Mouse (Mus musculus): ENCODE measurements at regions not wholly inside any gene's neighbourhood (a gene's known extent, or its start where the extent isn't known, plus 50 kb on each side); places are given as distances from the start of the nearest gene placed in this dataset.

DNA sequence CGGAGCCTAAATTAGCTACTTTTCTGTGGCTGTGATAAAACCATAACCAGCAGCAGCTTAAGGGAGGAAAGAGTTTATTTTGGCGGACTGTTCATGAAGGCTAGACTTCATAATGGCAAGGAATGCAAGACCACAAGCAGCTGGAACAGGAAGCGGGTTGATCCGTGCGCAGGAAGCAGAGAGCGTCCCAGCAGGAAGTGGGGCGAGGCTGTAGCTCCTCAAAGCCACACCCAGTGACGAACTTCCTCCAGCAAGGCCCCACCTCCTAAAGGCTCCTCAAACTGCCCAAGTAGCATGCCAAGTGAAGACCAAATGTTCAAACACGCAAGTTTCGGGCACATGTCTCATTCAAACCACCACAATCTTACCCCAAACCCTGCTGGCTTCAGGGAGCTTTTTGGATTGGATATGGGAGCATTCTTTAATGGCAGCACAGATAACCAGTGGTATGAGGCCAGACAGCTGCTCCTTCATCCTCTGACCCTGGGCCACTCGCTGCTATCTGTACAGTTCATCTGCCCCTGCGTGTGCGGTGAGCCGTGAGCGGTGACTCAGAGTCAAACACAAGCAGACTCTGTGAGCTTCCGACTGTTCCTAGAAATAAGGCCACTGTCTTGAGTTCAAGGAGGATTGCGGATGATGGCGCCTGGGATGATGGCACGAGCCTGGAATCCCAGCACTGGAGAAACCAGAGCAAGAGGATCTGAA is 109.8 kb downstream of the Kctd15 start:
- 87% methylated on average over 19 of the region's 19 CpGs for WGBS
- Histone ChIP-seq H3K9me3 (peaks cover 3% of the 10 kb centered on the region; the same call in 1 of the 2 replicates), H3K27ac (no peak overlapping the region), H3K4me2 (no peak overlapping the region), H3K9ac (no peak overlapping the region), H3K4me1 (peaks cover 3% of the 10 kb centered on the region; the same call in 1 of the 2 replicates), H3K4me3 (no peak overlapping the region), H3K36me3 (no peaks in the 10 kb centered on the region), H3K27me3 (no peaks in the 10 kb centered on the region)
- ATAC-seq (ENCODE audit: insufficient number of reproducible peaks, insufficient read depth, low FRiP score, low TSS enrichment, low read depth) = no peak

DNA sequence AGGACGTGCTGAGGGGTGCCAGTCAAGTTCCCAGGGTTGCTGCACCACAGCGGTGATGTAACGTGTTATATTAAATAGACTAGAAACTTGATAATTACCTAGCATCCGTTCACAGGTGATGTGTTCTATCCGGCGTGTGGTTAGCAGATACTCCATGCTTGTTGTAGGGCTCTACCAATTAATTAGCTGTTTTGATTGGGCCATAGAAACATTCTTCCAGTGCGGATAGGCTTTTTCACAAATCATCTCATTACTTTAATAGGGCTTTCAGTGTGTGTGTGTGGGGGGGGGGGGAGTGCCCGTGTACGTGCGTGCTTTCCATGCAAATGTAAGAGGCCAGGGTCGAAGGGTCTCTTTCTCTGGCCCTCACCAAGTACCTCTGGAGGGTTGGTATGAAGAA is 110.6 kb downstream of the Kctd15 start:
- Histone ChIP-seq H3K27me3 (no peaks in the 10 kb centered on the region), H3K4me2 (no peak overlapping the region), H3K4me3 (no peak overlapping the region), H3K9me3 (peaks cover 6% of the 10 kb centered on the region; the same call in 1 of the 2 replicates), H3K27ac (no peak overlapping the region), H3K4me1 (peaks cover 3% of the 10 kb centered on the region; the same call in 1 of the 2 replicates), H3K36me3 (no peaks in the 10 kb centered on the region), H3K9ac (no peak overlapping the region)
- 92% methylated on average over 11 of the region's 11 CpGs for WGBS
- ATAC-seq (ENCODE audit: insufficient number of reproducible peaks, insufficient read depth, low FRiP score, low TSS enrichment, low read depth) = no peak

- Histone ChIP-seq H3K4me3 (no peak overlapping the region), H3K4me1 (peaks cover 3% of the 10 kb centered on the region; the same call in 1 of the 2 replicates), H3K27ac (no peak overlapping the region), H3K27me3 (no peaks in the 10 kb centered on the region), H3K9me3 (peaks cover 6% of the 10 kb centered on the region; the same call in 1 of the 2 replicates), H3K9ac (no peak overlapping the region), H3K4me2 (no peak overlapping the region), H3K36me3 (no peaks in the 10 kb centered on the region)
- WGBS = 70% methylated on average over 4 of the region's 4 CpGs
- ATAC-seq (ENCODE audit: insufficient number of reproducible peaks, insufficient read depth, low FRiP score, low TSS enrichment, low read depth) = no peak
Observed at GRCm38 (mm10) chr7:34541906-34542305, 114.6 kb downstream of the Kctd15 start.

DNA sequence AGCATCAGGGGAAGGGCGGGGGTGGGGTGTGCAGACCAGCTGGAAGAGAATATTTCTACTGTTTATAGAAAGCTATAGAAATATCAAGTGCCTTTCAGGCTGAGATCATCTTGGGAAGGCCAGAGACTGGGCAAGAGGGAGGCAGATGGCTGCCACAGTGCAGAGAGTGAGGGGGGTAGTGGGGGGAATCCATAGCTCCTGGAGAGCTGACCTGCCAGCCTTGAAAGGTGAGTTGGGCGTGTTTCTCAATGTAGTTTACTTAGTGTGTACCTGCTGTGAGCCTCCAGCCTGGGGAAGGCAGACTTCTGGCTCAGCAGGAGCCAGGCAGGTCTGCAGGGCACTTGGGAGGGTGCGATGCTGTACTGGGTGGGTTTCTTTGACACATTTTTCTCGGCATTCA is 115.5 kb downstream of the Kctd15 start:
- no peak overlapping the region for H3K4me3 ChIP-seq
- no peaks in the 10 kb centered on the region for H3K27me3 ChIP-seq
- H3K9me3 ChIP-seq = peaks cover 6% of the 10 kb centered on the region; the same call in 1 of the 2 replicates
- no peak overlapping the region for H3K27ac ChIP-seq
- no peaks in the 10 kb centered on the region for H3K36me3 ChIP-seq
- peaks cover 3% of the 10 kb centered on the region; the same call in 1 of the 2 replicates for H3K4me1 ChIP-seq
- 74% methylated on average over 4 of the region's 4 CpGs for WGBS
- no peak for ATAC-seq (ENCODE audit: insufficient number of reproducible peaks, insufficient read depth, low FRiP score, low TSS enrichment, low read depth)
- H3K4me2 ChIP-seq = no peak overlapping the region
- no peak overlapping the region for H3K9ac ChIP-seq

DNA sequence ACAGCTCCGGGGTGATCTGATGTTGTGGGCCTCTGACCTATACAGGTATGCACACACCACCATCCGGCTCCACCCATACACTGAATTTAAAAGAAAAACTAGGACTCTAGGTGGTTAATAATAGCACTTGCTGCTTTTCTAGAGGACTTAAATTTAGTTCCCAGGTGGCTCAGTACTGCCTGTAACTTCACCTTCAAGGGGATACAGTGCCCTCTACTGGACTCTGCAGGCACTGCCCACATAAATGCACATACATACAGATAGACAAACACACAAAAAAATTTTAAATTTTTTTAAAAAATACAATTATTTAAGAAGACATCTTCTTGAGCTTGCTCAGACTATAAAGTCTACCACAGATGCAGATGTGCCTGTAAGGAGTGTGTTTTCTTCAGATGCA is 116.7 kb downstream of the Kctd15 start:
- Histone ChIP-seq H3K4me2 (no peak overlapping the region), H3K36me3 (no peaks in the 10 kb centered on the region), H3K9ac (no peak overlapping the region), H3K4me3 (no peak overlapping the region), H3K27ac (no peak overlapping the region), H3K9me3 (peaks cover 6% of the 10 kb centered on the region; the same call in 1 of the 2 replicates), H3K4me1 (peaks cover 3% of the 10 kb centered on the region; the same call in 1 of the 2 replicates), H3K27me3 (no peaks in the 10 kb centered on the region)
- ATAC-seq (ENCODE audit: insufficient number of reproducible peaks, insufficient read depth, low FRiP score, low TSS enrichment, low read depth) = no peak
- 96% methylated on average over 2 of the region's 2 CpGs for WGBS

DNA sequence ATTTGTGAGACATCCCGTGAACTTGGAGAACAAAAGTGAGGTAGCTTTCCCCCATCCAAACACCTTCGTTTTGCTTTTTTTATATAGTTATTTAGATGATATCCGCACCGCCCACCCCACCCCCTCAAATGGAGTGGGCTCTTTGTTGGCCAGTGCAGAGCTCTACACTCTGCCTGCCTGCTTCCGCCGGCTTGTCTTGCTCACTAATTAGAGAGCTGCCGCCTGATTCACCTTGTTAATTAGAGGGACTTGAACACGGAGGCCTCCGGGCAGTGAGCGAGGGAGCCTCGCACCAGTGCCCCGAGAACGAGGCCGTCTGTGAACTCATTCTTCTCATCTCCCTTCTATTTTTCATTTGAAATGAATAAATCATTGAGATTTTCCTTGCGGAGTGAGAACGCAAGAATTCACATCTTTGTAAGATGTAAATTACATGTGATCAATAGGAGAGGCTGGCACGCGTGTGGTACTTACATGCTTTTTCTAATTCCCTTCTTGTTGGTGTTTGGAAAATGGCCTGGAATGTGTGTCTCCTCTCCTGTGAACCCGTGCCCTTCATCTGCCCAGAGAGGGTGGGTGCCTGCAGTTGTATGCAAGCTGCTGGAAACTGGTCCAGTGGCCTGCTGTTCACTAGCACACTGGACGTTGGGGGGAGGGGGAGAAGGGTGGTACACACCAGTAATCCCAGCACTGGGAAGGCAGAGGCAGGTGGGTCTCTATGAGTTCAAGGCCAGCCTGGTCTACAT is 118.0 kb downstream of the Kctd15 start:
- Histone ChIP-seq H3K4me3 (no peak overlapping the region), H3K27ac (no peak overlapping the region), H3K9me3 (peaks cover 6% of the 10 kb centered on the region; the same call in 1 of the 2 replicates), H3K36me3 (no peaks in the 10 kb centered on the region), H3K4me2 (no peak overlapping the region), H3K27me3 (no peaks in the 10 kb centered on the region), H3K4me1 (peaks cover 3% of the 10 kb centered on the region; the same call in 1 of the 2 replicates), H3K9ac (no peak overlapping the region)
- 81% methylated on average over 20 of the region's 20 CpGs for WGBS
- ATAC-seq (ENCODE audit: insufficient number of reproducible peaks, insufficient read depth, low FRiP score, low TSS enrichment, low read depth) = no peak

- no peaks in the 10 kb centered on the region for H3K27me3 ChIP-seq
- 69% methylated on average over 9 of the region's 9 CpGs for WGBS
- no peak overlapping the region for H3K4me3 ChIP-seq
- ATAC-seq (ENCODE audit: insufficient number of reproducible peaks, insufficient read depth, low FRiP score, low TSS enrichment, low read depth) = no peak
- H3K4me1 ChIP-seq = no peaks in the 10 kb centered on the region
- H3K4me2 ChIP-seq = no peak overlapping the region
- H3K9ac ChIP-seq = no peak overlapping the region
- no peak overlapping the region for H3K27ac ChIP-seq
- no peaks in the 10 kb centered on the region for H3K36me3 ChIP-seq
- peaks cover 6% of the 10 kb centered on the region; the same call in 1 of the 2 replicates for H3K9me3 ChIP-seq
Observed at GRCm38 (mm10) chr7:34537122-34537521, 119.4 kb downstream of the Kctd15 start.

- no peak for ATAC-seq (ENCODE audit: insufficient number of reproducible peaks, insufficient read depth, low FRiP score, low TSS enrichment, low read depth)
- Histone ChIP-seq H3K9ac (no peak overlapping the region), H3K4me2 (no peak overlapping the region), H3K27ac (no peak overlapping the region), H3K9me3 (no peaks in the 10 kb centered on the region), H3K4me3 (no peak overlapping the region), H3K27me3 (no peaks in the 10 kb centered on the region), H3K4me1 (no peaks in the 10 kb centered on the region), H3K36me3 (no peaks in the 10 kb centered on the region)
- 69% methylated on average over 5 of the region's 5 CpGs for WGBS
Observed at GRCm38 (mm10) chr7:34534241-34534640, 122.3 kb downstream of the Kctd15 start.

- WGBS = 89% methylated on average over 3 of the region's 3 CpGs
Observed at GRCm38 (mm10) chr7:34531639-34532038, 124.9 kb downstream of the Kctd15 start.

DNA sequence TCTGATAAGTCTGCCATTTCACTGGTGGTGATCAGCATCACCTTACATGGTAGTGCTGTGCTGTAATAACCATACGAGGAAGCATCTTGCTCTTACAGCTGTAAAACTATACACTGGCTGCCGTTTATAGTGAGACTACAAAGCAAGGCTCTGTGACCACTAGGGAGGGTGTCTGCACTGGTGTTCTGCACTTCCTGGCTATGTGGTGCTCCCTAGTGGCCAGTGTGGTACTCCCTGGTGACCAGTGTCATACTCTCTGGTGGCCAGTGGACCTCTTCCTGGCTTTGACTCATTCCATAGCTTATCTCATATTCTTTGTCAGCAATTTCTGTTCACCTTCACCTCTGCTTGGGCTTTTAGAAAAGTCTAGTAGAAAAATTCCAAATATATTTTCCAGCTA is 114.7 kb upstream of the Lsm14a start:
- Histone ChIP-seq H3K27ac (no peak overlapping the region), H3K9ac (no peak overlapping the region), H3K27me3 (no peaks in the 10 kb centered on the region), H3K36me3 (no peaks in the 10 kb centered on the region), H3K4me2 (no peak overlapping the region), H3K9me3 (no peaks in the 10 kb centered on the region), H3K4me1 (no peaks in the 10 kb centered on the region), H3K4me3 (no peak overlapping the region)
- 56% methylated on average over 2 of the region's 2 CpGs for WGBS
- ATAC-seq (ENCODE audit: insufficient number of reproducible peaks, insufficient read depth, low FRiP score, low TSS enrichment, low read depth) = no peak

More at GRCm38 (mm10) chr7:34531639-34532038, 124.9 kb downstream of the Kctd15 start:
- H3K4me3 ChIP-seq = no peak overlapping the region
- H3K9ac ChIP-seq = no peak overlapping the region
- H3K27ac ChIP-seq = no peak overlapping the region
- no peak overlapping the region for H3K4me2 ChIP-seq
- H3K4me1 ChIP-seq = no peaks in the 10 kb centered on the region
- no peaks in the 10 kb centered on the region for H3K27me3 ChIP-seq
- no peaks in the 10 kb centered on the region for H3K36me3 ChIP-seq
- no peak for ATAC-seq (ENCODE audit: insufficient number of reproducible peaks, insufficient read depth, low FRiP score, low TSS enrichment, low read depth)
- no peaks in the 10 kb centered on the region for H3K9me3 ChIP-seq

DNA sequence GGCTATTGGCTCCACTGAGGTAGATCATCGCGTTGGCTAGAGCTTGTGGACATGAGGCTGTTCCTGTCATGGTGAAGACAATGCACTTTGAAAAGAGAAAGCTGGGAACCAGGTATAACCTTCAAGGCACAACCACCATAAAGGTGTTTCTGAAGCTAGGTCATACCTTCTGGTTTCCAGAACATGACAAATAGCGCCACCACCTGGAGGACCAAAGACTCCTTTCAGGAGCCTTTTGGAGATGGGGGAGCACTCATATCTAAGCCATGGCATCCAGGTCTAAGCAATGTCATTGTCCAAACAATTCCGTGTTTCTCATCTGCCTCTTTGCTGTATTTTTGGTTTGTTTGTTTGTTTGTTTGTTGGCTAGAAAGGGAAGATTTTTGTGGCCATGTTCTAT is 113.7 kb upstream of the Lsm14a start:
- Histone ChIP-seq H3K27me3 (no peaks in the 10 kb centered on the region), H3K4me3 (no peak overlapping the region), H3K27ac (no peak overlapping the region), H3K9ac (no peak overlapping the region), H3K4me1 (no peaks in the 10 kb centered on the region), H3K9me3 (no peaks in the 10 kb centered on the region), H3K36me3 (no peaks in the 10 kb centered on the region), H3K4me2 (no peak overlapping the region)
- no peak for ATAC-seq (ENCODE audit: insufficient number of reproducible peaks, insufficient read depth, low FRiP score, low TSS enrichment, low read depth)
- 61% methylated on average over 4 of the region's 4 CpGs for WGBS

DNA sequence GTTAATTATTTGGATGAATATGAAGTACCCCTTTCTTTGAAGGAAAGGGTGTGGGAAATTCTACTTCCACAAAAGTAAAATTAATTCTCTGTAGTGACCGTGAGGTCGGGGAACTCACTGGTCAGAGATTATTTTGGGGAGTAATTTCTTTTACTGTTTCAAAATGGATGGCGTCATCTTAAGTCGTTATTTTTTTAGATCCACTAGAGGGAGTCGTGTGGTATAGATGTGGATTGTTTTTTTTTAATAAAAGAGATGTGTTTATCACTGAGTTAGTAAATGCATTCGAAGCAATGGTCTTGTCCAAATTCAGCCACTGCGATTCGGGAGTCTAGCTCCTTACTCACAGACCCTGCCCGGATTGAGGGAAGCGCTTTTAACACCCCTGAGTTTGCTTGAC is 100.8 kb upstream of the Lsm14a start:
- Histone ChIP-seq H3K4me2 (no peak overlapping the region), H3K27me3 (no peaks in the 10 kb centered on the region), H3K4me1 (no peaks in the 10 kb centered on the region), H3K36me3 (no peaks in the 10 kb centered on the region), H3K4me3 (no peak overlapping the region), H3K27ac (no peak overlapping the region), H3K9ac (no peak overlapping the region), H3K9me3 (no peaks in the 10 kb centered on the region; the same call in 1 of the 2 replicates)
- WGBS = 59% methylated on average over 10 of the region's 10 CpGs
- ATAC-seq (ENCODE audit: insufficient number of reproducible peaks, insufficient read depth, low FRiP score, low TSS enrichment, low read depth) = no peak

Measured in embryonic facial prominence, embryonic 13.5 days (tissue).